Mouse (Mus musculus): ENCODE results near the gene Procr. TPM values are rescaled to one million over a fixed set of nuclear protein-coding genes. Genes with fewer than 3 reads are reported as not detected.

Gene Procr
- polyA plus RNA-seq, 1 experiment from 2014 or later, result 6.1 TPM

GRCm38 (mm10) chr2:155784534-155784933 is 33.6 kb downstream of the Procr start:
- peaks cover 17% of the 10 kb centered on the region; the same call in 1 of the 2 replicates for H3K27me3 ChIP-seq
- no peak overlapping the region for H3K4me3 ChIP-seq
- no peaks in the 10 kb centered on the region for H3K36me3 ChIP-seq
- no peak overlapping the region for H3K4me2 ChIP-seq
- no peaks in the 10 kb centered on the region for H3K9me3 ChIP-seq
- no peaks in the 10 kb centered on the region for H3K4me1 ChIP-seq
- H3K9ac ChIP-seq, result no peak overlapping the region
- ATAC-seq (ENCODE audit: insufficient number of reproducible peaks, low FRiP score, low TSS enrichment, low read depth), result no peak
- no peak overlapping the region for H3K27ac ChIP-seq
- WGBS, result 82% methylated on average over 6 of the region's 6 CpGs

- Histone ChIP-seq H3K9me3 (no peaks in the 10 kb centered on the region), H3K4me3 (no peak overlapping the region), H3K27ac (no peak overlapping the region), H3K27me3 (peaks cover 20% of the 10 kb centered on the region; the same call in 1 of the 2 replicates), H3K36me3 (no peaks in the 10 kb centered on the region), H3K9ac (no peak overlapping the region), H3K4me1 (no peaks in the 10 kb centered on the region), H3K4me2 (no peak overlapping the region)
- WGBS, result 74% methylated on average over 5 of the region's 5 CpGs
- no peak for ATAC-seq (ENCODE audit: insufficient number of reproducible peaks, low FRiP score, low TSS enrichment, low read depth)
Measured at GRCm38 (mm10) chr2:155786905-155787304, 36.0 kb downstream of the Procr start.

GRCm38 (mm10) chr2:155787949-155788931 is 37.3 kb downstream of the Procr start:
- peaks cover 20% of the 10 kb centered on the region; the same call in 1 of the 2 replicates for H3K27me3 ChIP-seq
- no peak overlapping the region for H3K9ac ChIP-seq
- H3K27ac ChIP-seq, result no peak overlapping the region
- no peaks in the 10 kb centered on the region; the same call in 1 of the 2 replicates for H3K4me1 ChIP-seq
- H3K36me3 ChIP-seq, result no peaks in the 10 kb centered on the region
- no peak overlapping the region for H3K4me3 ChIP-seq
- no peak for ATAC-seq (ENCODE audit: insufficient number of reproducible peaks, low FRiP score, low TSS enrichment, low read depth)
- no peak overlapping the region for H3K4me2 ChIP-seq
- H3K9me3 ChIP-seq, result no peaks in the 10 kb centered on the region
- 57% methylated on average over 18 of the region's 18 CpGs for WGBS

- WGBS, result 27% methylated on average over 12 of the region's 12 CpGs
- Histone ChIP-seq H3K9ac (no peak overlapping the region), H3K36me3 (no peaks in the 10 kb centered on the region), H3K4me1 (no peaks in the 10 kb centered on the region; the same call in 1 of the 2 replicates), H3K4me2 (no peak overlapping the region), H3K9me3 (no peaks in the 10 kb centered on the region), H3K27me3 (peaks cover 14% of the 10 kb centered on the region; the same call in 1 of the 2 replicates), H3K27ac (no peak overlapping the region), H3K4me3 (no peak overlapping the region)
- no peak for ATAC-seq (ENCODE audit: insufficient number of reproducible peaks, low FRiP score, low TSS enrichment, low read depth)
Measured at GRCm38 (mm10) chr2:155792899-155793298, 42.0 kb downstream of the Procr start.

- Histone ChIP-seq H3K4me3 (no peak overlapping the region), H3K36me3 (no peaks in the 10 kb centered on the region), H3K27me3 (no peaks in the 10 kb centered on the region), H3K9me3 (no peaks in the 10 kb centered on the region), H3K9ac (no peak overlapping the region), H3K27ac (no peak overlapping the region), H3K4me1 (no peaks in the 10 kb centered on the region; the same call in 1 of the 2 replicates), H3K4me2 (no peak overlapping the region)
- no peak for ATAC-seq (ENCODE audit: insufficient number of reproducible peaks, low FRiP score, low TSS enrichment, low read depth)
- WGBS, result 75% methylated on average over 12 of the region's 12 CpGs
Measured at GRCm38 (mm10) chr2:155794674-155795445, 43.9 kb downstream of the Procr start.

GRCm38 (mm10) chr2:155798613-155799012 is 47.7 kb downstream of the Procr start:
- no peak for ATAC-seq (ENCODE audit: insufficient number of reproducible peaks, low FRiP score, low TSS enrichment, low read depth)
- 57% methylated on average over 3 of the region's 3 CpGs for WGBS

GRCm38 (mm10) chr2:155802761-155803160 is 51.8 kb downstream of the Procr start:
- WGBS, result 58% methylated on average over 3 of the region's 3 CpGs
- Histone ChIP-seq H3K4me2 (no peak overlapping the region), H3K27ac (no peak overlapping the region), H3K36me3 (no peaks in the 10 kb centered on the region), H3K9ac (no peak overlapping the region), H3K27me3 (no peaks in the 10 kb centered on the region), H3K4me3 (no peak overlapping the region), H3K4me1 (peaks cover 6% of the 10 kb centered on the region; the same call in 1 of the 2 replicates), H3K9me3 (no peaks in the 10 kb centered on the region)
- ATAC-seq (ENCODE audit: insufficient number of reproducible peaks, low FRiP score, low TSS enrichment, low read depth), result no peak

More at GRCm38 (mm10) chr2:155798613-155799012, 47.7 kb downstream of the Procr start:
- Histone ChIP-seq H3K9me3 (no peaks in the 10 kb centered on the region), H3K4me2 (no peak overlapping the region), H3K9ac (no peak overlapping the region), H3K4me3 (no peak overlapping the region), H3K36me3 (no peaks in the 10 kb centered on the region), H3K4me1 (no peaks in the 10 kb centered on the region), H3K27ac (no peak overlapping the region), H3K27me3 (no peaks in the 10 kb centered on the region)

- Histone ChIP-seq H3K9ac (no peak overlapping the region), H3K4me2 (no peak overlapping the region), H3K9me3 (no peaks in the 10 kb centered on the region), H3K4me3 (no peak overlapping the region), H3K36me3 (no peaks in the 10 kb centered on the region), H3K27ac (no peak overlapping the region), H3K4me1 (peaks cover 6% of the 10 kb centered on the region; the same call in 1 of the 2 replicates), H3K27me3 (no peaks in the 10 kb centered on the region)
- WGBS, result 56% methylated on average over 5 of the region's 5 CpGs
- no peak for ATAC-seq (ENCODE audit: insufficient number of reproducible peaks, low FRiP score, low TSS enrichment, low read depth)
Measured at GRCm38 (mm10) chr2:155804053-155804452, 53.1 kb downstream of the Procr start.

Other genes with a start within 250 kb of the Procr start
- 13.4 and 15.3 TPM in 2 replicates for gene Acss2, start 233.2 kb upstream of the Procr start, polyA plus RNA-seq (2015; fragmentation: Nextera tagmentation; extraction: Ambion mirVana)
- gene Ggt7, start 232.9 kb upstream of the Procr start, polyA plus RNA-seq (2015; fragmentation: Nextera tagmentation; extraction: Ambion mirVana), result 5.6 and 5.7 TPM in 2 replicates
- gene Gss, start 158.3 kb upstream of the Procr start, polyA plus RNA-seq (2015; fragmentation: Nextera tagmentation; extraction: Ambion mirVana), result 26.7 and 28.3 TPM in 2 replicates
- 2.5 and 4.9 TPM in 2 replicates for gene Myh7b, start 139.9 kb upstream of the Procr start, polyA plus RNA-seq (2015; fragmentation: Nextera tagmentation; extraction: Ambion mirVana)
- 124 and 141 TPM in 2 replicates for gene Trpc4ap, start 58.7 kb upstream of the Procr start, polyA plus RNA-seq (2015; fragmentation: Nextera tagmentation; extraction: Ambion mirVana)
- 33.7 and 35.5 TPM in 2 replicates for gene Edem2, start 21.6 kb upstream of the Procr start, polyA plus RNA-seq (2015; fragmentation: Nextera tagmentation; extraction: Ambion mirVana)
- gene Gm17581, start 15.3 kb upstream of the Procr start, polyA plus RNA-seq (2015; fragmentation: Nextera tagmentation; extraction: Ambion mirVana), result not detected in 2 replicates
- 0.06 and 0.11 TPM in 2 replicates for gene Mmp24, start 24.2 kb downstream of the Procr start, polyA plus RNA-seq (2015; fragmentation: Nextera tagmentation; extraction: Ambion mirVana)
- 21.5 and 21.7 TPM in 2 replicates for gene BC029722, start 68.3 kb downstream of the Procr start, polyA plus RNA-seq (2015; fragmentation: Nextera tagmentation; extraction: Ambion mirVana)
- 200 and 226 TPM in 2 replicates for gene Eif6, start 75.8 kb downstream of the Procr start, polyA plus RNA-seq (2015; fragmentation: Nextera tagmentation; extraction: Ambion mirVana)
- gene Fam83c, start 83.7 kb downstream of the Procr start, polyA plus RNA-seq (2015; fragmentation: Nextera tagmentation; extraction: Ambion mirVana), result 2.4 and 2.5 TPM in 2 replicates
- 60.8 and 70.9 TPM in 2 replicates for gene Uqcc1, start 179.2 kb downstream of the Procr start, polyA plus RNA-seq (2015; fragmentation: Nextera tagmentation; extraction: Ambion mirVana)
- gene Gm15557, start 189.6 kb downstream of the Procr start, polyA plus RNA-seq (2015; fragmentation: Nextera tagmentation; extraction: Ambion mirVana), result 0.13 and 0.21 TPM in 2 replicates
- 44.7 and 60.7 TPM in 2 replicates for gene Gdf5, start 194.2 kb downstream of the Procr start, polyA plus RNA-seq (2015; fragmentation: Nextera tagmentation; extraction: Ambion mirVana)
- 22.7 and 24.2 TPM in 2 replicates for gene Cep250, start 205.3 kb downstream of the Procr start, polyA plus RNA-seq (2015; fragmentation: Nextera tagmentation; extraction: Ambion mirVana)